Mouse (Mus musculus) heart, embryonic 14.5 days (tissue): Measurements from ENCODE around the gene Tmpo. TPM values are rescaled to one million over a fixed set of nuclear protein-coding genes. Genes with fewer than 3 reads are reported as not detected.

ENCODE experiments used
- ATAC-seq: fragments of 200-750 bp; cut with Nextera tagmentation; 2 replicates; pipeline ENCODE4 v1.8.0; 2017; ENCODE audit warnings: low read depth, moderate TSS enrichment; ENCODE audit not compliant: insufficient number of reproducible peaks, insufficient read depth, low FRiP score
- H3K27ac ChIP-seq, 2 experiments: fragments of 200-500 bp in 1 of 2; fragments of 300-500 bp in 1 of 2; sonication (generic) in 1 of 2; replicated peaks in 1 of 2; 2 replicates each; pipeline ENCODE4 v1.5.1; 2012 to 2014; ENCODE audit warnings: low read depth in 2 of 2, low read length in 2 of 2, control low read depth in 1 of 2, mild to moderate bottlenecking in 1 of 2, mixed read lengths in 1 of 2; ENCODE audit not compliant: control insufficient read depth in 1 of 2, insufficient read depth in 1 of 2
- H3K27me3 ChIP-seq: fragments of 300-500 bp; sonication (generic); 2 replicates; pipeline ENCODE4 v1.6.1; 2014; ENCODE audit warnings: mild to moderate bottlenecking, low read length, control low read depth; ENCODE audit not compliant: control insufficient read depth, insufficient read depth
- H3K36me3 ChIP-seq: fragments of 300-500 bp; sonication (generic); 2 replicates; pipeline ENCODE4 v1.6.1; 2014; ENCODE audit warnings: mild to moderate bottlenecking, control low read depth, low read length, mixed read lengths; ENCODE audit not compliant: control insufficient read depth, insufficient read depth
- H3K4me1 ChIP-seq, 2 experiments: fragments of 200-500 bp in 1 of 2; fragments of 300-500 bp in 1 of 2; sonication (generic) in 1 of 2; 2 replicates each; pipeline ENCODE4 v1.6.1; 2012 to 2014; ENCODE audit warnings: low read length in 2 of 2, control low read depth in 1 of 2, mixed read lengths in 1 of 2; ENCODE audit not compliant: control insufficient read depth in 2 of 2, insufficient read depth in 2 of 2
- H3K4me2 ChIP-seq: fragments of 300-500 bp; sonication (generic); 2 replicates; pipeline ENCODE4 v1.6.1; 2014; ENCODE audit warnings: mild to moderate bottlenecking, low read length
- H3K4me3 ChIP-seq, 2 experiments: fragments of 200-500 bp in 1 of 2; fragments of 300-500 bp in 1 of 2; sonication (generic) in 1 of 2; 2 replicates each; pipeline ENCODE4 v1.5.1; 2012 to 2014; ENCODE audit warnings: low read length in 2 of 2, mild to moderate bottlenecking in 2 of 2, control low read depth in 1 of 2, low read depth in 1 of 2, moderate library complexity in 1 of 2; ENCODE audit not compliant: control insufficient read depth in 1 of 2, insufficient read depth in 1 of 2
- H3K9ac ChIP-seq: fragments of 300-500 bp; sonication (generic); 2 replicates; pipeline ENCODE4 v1.6.1; 2014; ENCODE audit warnings: mild to moderate bottlenecking, low read length
- H3K9me3 ChIP-seq: fragments of 300-500 bp; sonication (generic); 2 replicates; pipeline ENCODE4 v1.6.1; 2016; ENCODE audit warnings: low read length, control low read depth; ENCODE audit not compliant: control insufficient read depth
- WGBS: fragments of 180-500 bp; shearing (Covaris S2); extraction: QIAGEN DNeasy Blood & Tissue Kit; methylation state at CpG from one replicate; pipeline ENCODE4 v1.1.7; 2014; 5-methylcytosine and 5-hydroxymethylcytosine counted together
- polyA plus RNA-seq: library from polyadenylated mRNA; unstranded; fragments of >200 nt; fragmentation: Nextera tagmentation; extraction: Ambion mirVana; gene quantifications from 2 replicates; pipeline ENCODE4 v1.2.1, GENCODE M21; 2014

Gene Tmpo
- 170 and 181 TPM in 2 replicates for polyA plus RNA-seq

- H3K27ac ChIP-seq: peak within 1 kb of the TSS; percentile 98 to 99
- H3K27me3 ChIP-seq: no peaks in the 10 kb centered on the region
- H3K4me1 ChIP-seq: peaks cover 9 to 30% of the 10 kb centered on the region in 2 experiments
- H3K36me3 ChIP-seq: no peaks in the 10 kb centered on the region
- peak within 1 kb of the TSS; percentile 54 to 57 for H3K4me3 ChIP-seq
- H3K4me2 ChIP-seq: peak within 1 kb of the TSS; percentile 74
- no peaks in the 10 kb centered on the region for H3K9me3 ChIP-seq
- H3K9ac ChIP-seq: peak within 1 kb of the TSS; percentile 77
- no peak for ATAC-seq
- 9% methylated on average over 18 of the region's 18 CpGs for WGBS
Measured at GRCm38 (mm10) chr10:91180761-91181460, at the start of gene Tmpo. Gene Tmpo (minus strand): TSS chr10:91181315.

- Histone ChIP-seq H3K4me1 (peaks cover 11 to 14% of the 10 kb centered on the region in 2 experiments; a peak in 3 of 4 replicates), H3K9me3 (no peaks in the 10 kb centered on the region), H3K36me3 (no peaks in the 10 kb centered on the region), H3K4me3 (no peak overlapping the region), H3K9ac (no peak overlapping the region), H3K4me2 (no peak overlapping the region), H3K27ac (peak overlapping the region; percentile 77 to 82), H3K27me3 (no peaks in the 10 kb centered on the region)
- peak; percentile 84 for ATAC-seq
- 31% methylated on average over 4 of the region's 4 CpGs for WGBS
Measured at GRCm38 (mm10) chr10:91230400-91230799, 49.3 kb upstream of the Tmpo start.

GRCm38 (mm10) chr10:91229518-91229961, 48.4 kb upstream of the Tmpo start:
- H3K4me2 ChIP-seq: 0 out of 2 replicates have a peak overlapping the region, but pooled peaks have one; percentile 26
- no peaks in the 10 kb centered on the region for H3K36me3 ChIP-seq
- H3K9me3 ChIP-seq: no peaks in the 10 kb centered on the region
- peak overlapping the region; percentile 77 to 82 for H3K27ac ChIP-seq
- H3K4me3 ChIP-seq: no peak overlapping the region
- no peak overlapping the region for H3K9ac ChIP-seq
- H3K27me3 ChIP-seq: no peaks in the 10 kb centered on the region
- H3K4me1 ChIP-seq: peaks cover 11 to 14% of the 10 kb centered on the region in 2 experiments; a peak in 3 of 4 replicates
- ATAC-seq: 0 out of 2 replicates have a peak, but pooled peaks have one; percentile 48
- 23% methylated on average over 7 of the region's 7 CpGs for WGBS

- H3K27me3 ChIP-seq: no peaks in the 10 kb centered on the region
- 0 out of 2 replicates have a peak overlapping the region, but pooled peaks have one; percentile 26 for H3K4me2 ChIP-seq
- peak overlapping the region; percentile 77 to 82 for H3K27ac ChIP-seq
- H3K4me1 ChIP-seq: peaks cover 11 to 14% of the 10 kb centered on the region in 2 experiments; a peak in 3 of 4 replicates
- H3K36me3 ChIP-seq: no peaks in the 10 kb centered on the region
- no peak overlapping the region for H3K9ac ChIP-seq
- whole genome bisulfite sequencing: 69% methylated on average over 6 of the region's 6 CpGs
- no peaks in the 10 kb centered on the region for H3K9me3 ChIP-seq
- no peak for ATAC-seq
- H3K4me3 ChIP-seq: no peak overlapping the region
Measured at GRCm38 (mm10) chr10:91228924-91229517, 47.9 kb upstream of the Tmpo start.

DNA sequence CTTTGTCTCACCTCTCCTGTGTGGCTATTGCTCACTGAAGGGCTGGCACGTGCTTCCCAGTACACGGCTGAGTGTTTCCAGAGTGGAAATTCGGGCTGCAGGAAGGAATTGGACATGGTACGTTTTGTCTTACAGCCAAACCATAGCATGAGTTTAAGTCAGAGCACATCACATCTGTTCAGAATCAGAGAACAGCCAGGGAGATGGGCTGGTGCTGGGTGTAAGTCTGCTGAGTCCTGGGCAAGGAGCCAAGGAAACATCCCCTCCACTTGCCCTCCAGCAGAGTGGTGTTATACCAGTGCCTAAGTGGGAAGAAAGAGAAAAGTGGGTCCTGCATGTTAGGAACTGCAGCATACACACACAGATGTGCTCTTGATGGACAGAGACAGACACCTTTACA, 45.9 kb upstream of the Tmpo start:
- Histone ChIP-seq H3K9me3 (no peaks in the 10 kb centered on the region), H3K27me3 (no peaks in the 10 kb centered on the region), H3K4me1 (peaks cover 13 to 14% of the 10 kb centered on the region in 2 experiments; a peak in 3 of 4 replicates), H3K9ac (no peak overlapping the region), H3K4me3 (no peak overlapping the region), H3K36me3 (no peaks in the 10 kb centered on the region), H3K27ac (0 out of 4 replicates have a peak overlapping the region, but pooled peaks have one; percentile 2 to 12), H3K4me2 (no peak overlapping the region)
- no peak for ATAC-seq
- 44% methylated on average over 4 of the region's 4 CpGs for WGBS

- ATAC-seq: peak; percentile 49; the same call in 1 of the 2 replicates
- Histone ChIP-seq H3K27ac (peak overlapping the region; percentile 42 to 66; a peak in 3 of 4 replicates), H3K4me3 (no peak overlapping the region), H3K4me2 (no peak overlapping the region), H3K4me1 (peaks cover 0 to 5% of the 10 kb centered on the region in 2 experiments; a peak in 2 of 4 replicates), H3K9ac (no peak overlapping the region), H3K36me3 (no peaks in the 10 kb centered on the region), H3K27me3 (no peaks in the 10 kb centered on the region), H3K9me3 (no peaks in the 10 kb centered on the region)
- WGBS: 50% methylated on average over 9 of the region's 9 CpGs
Measured at GRCm38 (mm10) chr10:91222398-91223236, 41.5 kb upstream of the Tmpo start.
